Mouse (Mus musculus): Measurements from ENCODE around the gene Rara. TPM values are rescaled to one million over a fixed set of nuclear protein-coding genes. Genes with fewer than 3 reads are reported as not detected.

The Rara gene
- polyA plus RNA-seq, 1 experiment from 2014 or later, result 9.7 TPM

GRCm38 (mm10) chr11:98941826-98942550 is 14.4 kb downstream of the Rara start:
- Histone ChIP-seq H3K36me3 (replicated peaks) (no peaks in the 10 kb centered on the region), H3K4me3 (peak overlapping the region; percentile 51), H3K4me1 (peaks cover 75% of the 10 kb centered on the region), H3K27me3 (replicated peaks) (peaks cover 2% of the 10 kb centered on the region; the same call in 1 of the 2 replicates), H3K4me2 (peak overlapping the region; percentile 81), H3K9me3 (no peaks in the 10 kb centered on the region), H3K27ac (peak overlapping the region; percentile 89), H3K9ac (peak overlapping the region; percentile 62)
- 2% methylated on average over 15 of the region's 15 CpGs for WGBS
- ATAC-seq (replicated peaks), result peak; percentile 60

GRCm38 (mm10) chr11:98942555-98942922 is 14.9 kb downstream of the Rara start:
- H3K27ac ChIP-seq, result peak overlapping the region; percentile 89
- WGBS, result 52% methylated on average over 3 of the region's 3 CpGs

GRCm38 (mm10) chr11:98942923-98943641 is 15.5 kb downstream of the Rara start:
- Histone ChIP-seq H3K4me3 (no peak overlapping the region), H3K27me3 (replicated peaks) (peaks cover 2% of the 10 kb centered on the region; the same call in 1 of the 2 replicates), H3K9ac (peak overlapping the region; percentile 62; the same call in 1 of the 2 replicates), H3K9me3 (no peaks in the 10 kb centered on the region), H3K27ac (peak overlapping the region; percentile 89), H3K36me3 (replicated peaks) (no peaks in the 10 kb centered on the region), H3K4me1 (peaks cover 64% of the 10 kb centered on the region), H3K4me2 (peak overlapping the region; percentile 81)
- 67% methylated on average over 8 of the region's 8 CpGs for WGBS
- ATAC-seq (replicated peaks), result no peak

More at GRCm38 (mm10) chr11:98942555-98942922, 14.9 kb downstream of the Rara start:
- Histone ChIP-seq H3K27me3 (replicated peaks) (peaks cover 2% of the 10 kb centered on the region; the same call in 1 of the 2 replicates), H3K4me2 (peak overlapping the region; percentile 81), H3K4me3 (peak overlapping the region; percentile 51), H3K36me3 (replicated peaks) (no peaks in the 10 kb centered on the region), H3K9ac (peak overlapping the region; percentile 62), H3K4me1 (peaks cover 70% of the 10 kb centered on the region), H3K9me3 (no peaks in the 10 kb centered on the region)
- ATAC-seq (replicated peaks), result no peak

- no peaks in the 10 kb centered on the region for H3K36me3 ChIP-seq (replicated peaks)
- H3K27ac ChIP-seq, result peak overlapping the region; percentile 26; the same call in 1 of the 2 replicates
- no peaks in the 10 kb centered on the region for H3K9me3 ChIP-seq
- ATAC-seq (replicated peaks), result no peak
- H3K4me3 ChIP-seq, result no peak overlapping the region
- H3K27me3 ChIP-seq (replicated peaks), result peaks cover 2% of the 10 kb centered on the region; the same call in 1 of the 2 replicates
- peaks cover 57% of the 10 kb centered on the region for H3K4me1 ChIP-seq
- H3K9ac ChIP-seq, result no peak overlapping the region
- no peak overlapping the region; the same call in 1 of the 2 replicates for H3K4me2 ChIP-seq
- WGBS, result 28% methylated on average over 14 of the region's 14 CpGs
Observed at GRCm38 (mm10) chr11:98943741-98944461, 16.3 kb downstream of the Rara start.

GRCm38 (mm10) chr11:98944897-98945604 is 17.4 kb downstream of the Rara start:
- no peak overlapping the region for H3K27ac ChIP-seq
- no peaks in the 10 kb centered on the region for H3K9me3 ChIP-seq
- H3K36me3 ChIP-seq (replicated peaks), result no peaks in the 10 kb centered on the region
- WGBS, result 28% methylated on average over 11 of the region's 11 CpGs
- peaks cover 48% of the 10 kb centered on the region for H3K4me1 ChIP-seq
- no peak overlapping the region for H3K9ac ChIP-seq
- no peak overlapping the region for H3K4me3 ChIP-seq
- ATAC-seq (replicated peaks), result no peak
- no peaks in the 10 kb centered on the region for H3K27me3 ChIP-seq (replicated peaks)
- H3K4me2 ChIP-seq, result no peak overlapping the region

GRCm38 (mm10) chr11:98945605-98945977 is 18.0 kb downstream of the Rara start:
- no peak overlapping the region for H3K4me3 ChIP-seq
- WGBS, result 58% methylated on average over 3 of the region's 3 CpGs
- no peak overlapping the region for H3K4me2 ChIP-seq
- no peak overlapping the region for H3K27ac ChIP-seq
- no peak overlapping the region for H3K9ac ChIP-seq
- peaks cover 46% of the 10 kb centered on the region for H3K4me1 ChIP-seq
- H3K9me3 ChIP-seq, result no peaks in the 10 kb centered on the region
- no peaks in the 10 kb centered on the region for H3K36me3 ChIP-seq (replicated peaks)
- no peaks in the 10 kb centered on the region for H3K27me3 ChIP-seq (replicated peaks)
- no peak for ATAC-seq (replicated peaks)

- Histone ChIP-seq H3K27me3 (replicated peaks) (no peaks in the 10 kb centered on the region), H3K4me3 (no peak overlapping the region), H3K9me3 (no peaks in the 10 kb centered on the region), H3K4me1 (peaks cover 35% of the 10 kb centered on the region), H3K9ac (no peak overlapping the region), H3K27ac (no peak overlapping the region), H3K4me2 (no peak overlapping the region), H3K36me3 (replicated peaks) (no peaks in the 10 kb centered on the region)
- ATAC-seq (replicated peaks), result no peak
- 92% methylated on average over 18 of the region's 18 CpGs for WGBS
Observed at GRCm38 (mm10) chr11:98947969-98948569, 20.5 kb downstream of the Rara start.

- no peak for ATAC-seq (replicated peaks)
- no peak overlapping the region for H3K27ac ChIP-seq
- no peaks in the 10 kb centered on the region for H3K9me3 ChIP-seq
- no peak overlapping the region for H3K9ac ChIP-seq
- no peaks in the 10 kb centered on the region for H3K36me3 ChIP-seq (replicated peaks)
- H3K4me3 ChIP-seq, result no peak overlapping the region
- WGBS, result 70% methylated on average over 10 of the region's 12 CpGs
- no peaks in the 10 kb centered on the region for H3K27me3 ChIP-seq (replicated peaks)
- peaks cover 34% of the 10 kb centered on the region for H3K4me1 ChIP-seq
- no peak overlapping the region for H3K4me2 ChIP-seq
Observed at GRCm38 (mm10) chr11:98949242-98949957, 21.8 kb downstream of the Rara start.

GRCm38 (mm10) chr11:98949958-98950460 is 22.4 kb downstream of the Rara start:
- WGBS, result 81% methylated on average over 7 of the region's 7 CpGs

GRCm38 (mm10) chr11:98950484-98950883 is 22.9 kb downstream of the Rara start:
- Histone ChIP-seq H3K9me3 (no peaks in the 10 kb centered on the region), H3K27ac (no peak overlapping the region), H3K4me1 (peaks cover 36% of the 10 kb centered on the region), H3K4me2 (no peak overlapping the region), H3K4me3 (no peak overlapping the region), H3K27me3 (replicated peaks) (no peaks in the 10 kb centered on the region), H3K36me3 (replicated peaks) (no peaks in the 10 kb centered on the region), H3K9ac (no peak overlapping the region)
- ATAC-seq (replicated peaks), result no peak
- 85% methylated on average over 9 of the region's 9 CpGs for WGBS

More at GRCm38 (mm10) chr11:98949958-98950460, 22.4 kb downstream of the Rara start:
- Histone ChIP-seq H3K36me3 (replicated peaks) (no peaks in the 10 kb centered on the region), H3K9ac (no peak overlapping the region), H3K4me2 (no peak overlapping the region), H3K9me3 (no peaks in the 10 kb centered on the region), H3K27ac (no peak overlapping the region), H3K27me3 (replicated peaks) (no peaks in the 10 kb centered on the region), H3K4me3 (no peak overlapping the region), H3K4me1 (peaks cover 37% of the 10 kb centered on the region)
- no peak for ATAC-seq (replicated peaks)

Measured in midbrain, embryonic 15.5 days (tissue).